Mouse (Mus musculus): ENCODE measurements around the gene Vim.

GRCm38 (mm10) chr2:13578473-13579152 is 4.9 kb downstream of the Vim start:
- TF ChIP-seq CTCF (IDR thresholded peaks at IDR 0.05; ENCODE audit: borderline replicate concordance, control insufficient read depth, extremely low read depth, insufficient read depth, low read length, poor library complexity) (no peak), POLR2A (IDR thresholded peaks at IDR 0.05; ENCODE audit: control insufficient read depth, extremely low read depth, insufficient read depth, low read length, poor library complexity) (no peak)
